Mouse (Mus musculus): Measurements from ENCODE around the gene Misp. TPM values are rescaled to one million over a fixed set of nuclear protein-coding genes. Genes with fewer than 3 reads are reported as not detected.

The Misp gene
- polyA plus RNA-seq, 1 experiment from 2014 or later = 10.2 TPM

- Histone ChIP-seq H3K36me3 (peaks cover 47% of the 10 kb centered on the region), H3K4me2 (peak overlapping the region; percentile 86), H3K4me3 (peak overlapping the region; percentile 72), H3K9me3 (no peaks in the 10 kb centered on the region), H3K9ac (peak overlapping the region; percentile 92), H3K4me1 (peaks cover 49% of the 10 kb centered on the region), H3K27ac (peak overlapping the region; percentile 100), H3K27me3 (no peaks in the 10 kb centered on the region)
- no peak for ATAC-seq (ENCODE audit: borderline replicate concordance, extremely low read depth, low FRiP score, low TSS enrichment)
- WGBS = 9% methylated on average over 4 of the region's 4 CpGs
These were observed 36.6 kb downstream of the Misp start for GRCm38 (mm10) chr10:79857452-79857811.

GRCm38 (mm10) chr10:79857894-79858293 lies 37.1 kb downstream of the Misp start:
- Histone ChIP-seq H3K4me1 (peaks cover 44% of the 10 kb centered on the region), H3K9me3 (no peaks in the 10 kb centered on the region), H3K27ac (peak overlapping the region; percentile 100), H3K27me3 (no peaks in the 10 kb centered on the region), H3K9ac (peak overlapping the region; percentile 92; the same call in 1 of the 2 replicates), H3K4me3 (peak overlapping the region; percentile 72), H3K36me3 (peaks cover 52% of the 10 kb centered on the region), H3K4me2 (peak overlapping the region; percentile 86)
- WGBS = 54% methylated on average over 2 of the region's 2 CpGs
- ATAC-seq (ENCODE audit: borderline replicate concordance, extremely low read depth, low FRiP score, low TSS enrichment) = no peak

- peak; percentile 16; the same call in 1 of the 2 replicates for ATAC-seq (ENCODE audit: borderline replicate concordance, extremely low read depth, low FRiP score, low TSS enrichment)
- H3K27me3 ChIP-seq = no peaks in the 10 kb centered on the region
- peak overlapping the region; percentile 72 for H3K4me3 ChIP-seq
- peaks cover 40% of the 10 kb centered on the region for H3K4me1 ChIP-seq
- H3K9ac ChIP-seq = peak overlapping the region; percentile 92; the same call in 1 of the 2 replicates
- peak overlapping the region; percentile 86 for H3K4me2 ChIP-seq
- no peaks in the 10 kb centered on the region for H3K9me3 ChIP-seq
- peaks cover 58% of the 10 kb centered on the region for H3K36me3 ChIP-seq
- 33% methylated on average over 17 of the region's 17 CpGs for WGBS
- H3K27ac ChIP-seq = peak overlapping the region; percentile 100
These were observed 37.8 kb downstream of the Misp start for GRCm38 (mm10) chr10:79858416-79859074.

- H3K9me3 ChIP-seq = no peaks in the 10 kb centered on the region
- H3K9ac ChIP-seq = no peak overlapping the region
- no peaks in the 10 kb centered on the region for H3K27me3 ChIP-seq
- ATAC-seq (ENCODE audit: borderline replicate concordance, extremely low read depth, low FRiP score, low TSS enrichment) = no peak
- peaks cover 40% of the 10 kb centered on the region for H3K4me1 ChIP-seq
- H3K36me3 ChIP-seq = peaks cover 63% of the 10 kb centered on the region
- WGBS = 70% methylated on average over 11 of the region's 11 CpGs
- 0 out of 2 replicates have a peak overlapping the region, but pooled peaks have one; percentile 8 for H3K27ac ChIP-seq
- H3K4me2 ChIP-seq = 0 out of 2 replicates have a peak overlapping the region, but pooled peaks have one; percentile 11
- no peak overlapping the region for H3K4me3 ChIP-seq
These were observed 38.3 kb downstream of the Misp start for GRCm38 (mm10) chr10:79859116-79859515.

- no peak overlapping the region for H3K4me3 ChIP-seq
- 88% methylated on average over 26 of the region's 26 CpGs for WGBS
- no peaks in the 10 kb centered on the region for H3K9me3 ChIP-seq
- no peak for ATAC-seq (ENCODE audit: borderline replicate concordance, extremely low read depth, low FRiP score, low TSS enrichment)
- no peak overlapping the region for H3K4me2 ChIP-seq
- peaks cover 44% of the 10 kb centered on the region for H3K4me1 ChIP-seq
- no peaks in the 10 kb centered on the region for H3K27me3 ChIP-seq
- no peak overlapping the region for H3K27ac ChIP-seq
- peaks cover 75% of the 10 kb centered on the region for H3K36me3 ChIP-seq
- no peak overlapping the region for H3K9ac ChIP-seq
These were observed 39.5 kb downstream of the Misp start for GRCm38 (mm10) chr10:79860079-79860911.

- Histone ChIP-seq H3K27me3 (no peaks in the 10 kb centered on the region), H3K4me2 (no peak overlapping the region), H3K4me3 (no peak overlapping the region), H3K4me1 (peaks cover 43% of the 10 kb centered on the region), H3K27ac (no peak overlapping the region), H3K36me3 (peaks cover 77% of the 10 kb centered on the region), H3K9ac (no peak overlapping the region), H3K9me3 (no peaks in the 10 kb centered on the region)
- WGBS = 64% methylated on average over 25 of the region's 25 CpGs
- no peak for ATAC-seq (ENCODE audit: borderline replicate concordance, extremely low read depth, low FRiP score, low TSS enrichment)
These were observed 40.6 kb downstream of the Misp start for GRCm38 (mm10) chr10:79861230-79862048.

- Histone ChIP-seq H3K4me1 (peaks cover 35% of the 10 kb centered on the region), H3K9me3 (no peaks in the 10 kb centered on the region), H3K9ac (no peak overlapping the region), H3K27me3 (no peaks in the 10 kb centered on the region), H3K36me3 (peaks cover 70% of the 10 kb centered on the region), H3K4me2 (no peak overlapping the region), H3K27ac (no peak overlapping the region), H3K4me3 (no peak overlapping the region)
- WGBS = 83% methylated on average over 23 of the region's 23 CpGs
- no peak for ATAC-seq (ENCODE audit: borderline replicate concordance, extremely low read depth, low FRiP score, low TSS enrichment)
These were observed 41.4 kb downstream of the Misp start for GRCm38 (mm10) chr10:79862049-79862788.

GRCm38 (mm10) chr10:79862925-79863324 lies 42.1 kb downstream of the Misp start:
- Histone ChIP-seq H3K9ac (no peak overlapping the region), H3K27ac (no peak overlapping the region), H3K36me3 (peaks cover 70% of the 10 kb centered on the region), H3K4me2 (no peak overlapping the region), H3K4me1 (peaks cover 28% of the 10 kb centered on the region), H3K4me3 (no peak overlapping the region), H3K9me3 (no peaks in the 10 kb centered on the region), H3K27me3 (no peaks in the 10 kb centered on the region)
- no peak for ATAC-seq (ENCODE audit: borderline replicate concordance, extremely low read depth, low FRiP score, low TSS enrichment)
- 52% methylated on average over 10 of the region's 10 CpGs for WGBS

GRCm38 (mm10) chr10:79864351-79865188 lies 43.8 kb downstream of the Misp start:
- ATAC-seq (ENCODE audit: borderline replicate concordance, extremely low read depth, low FRiP score, low TSS enrichment) = peak; percentile 4; the same call in 1 of the 2 replicates
- H3K27me3 ChIP-seq = no peaks in the 10 kb centered on the region
- H3K4me1 ChIP-seq = peaks cover 12% of the 10 kb centered on the region
- no peak overlapping the region for H3K9ac ChIP-seq
- no peak overlapping the region for H3K4me2 ChIP-seq
- WGBS = 46% methylated on average over 10 of the region's 10 CpGs
- H3K9me3 ChIP-seq = no peaks in the 10 kb centered on the region
- no peak overlapping the region; the same call in 1 of the 2 replicates for H3K27ac ChIP-seq
- peaks cover 60% of the 10 kb centered on the region for H3K36me3 ChIP-seq
- no peak overlapping the region for H3K4me3 ChIP-seq

- ATAC-seq (ENCODE audit: borderline replicate concordance, extremely low read depth, low FRiP score, low TSS enrichment) = peak; percentile 29
- H3K27me3 ChIP-seq = no peaks in the 10 kb centered on the region
- peaks cover 6% of the 10 kb centered on the region for H3K4me1 ChIP-seq
- no peak overlapping the region for H3K9ac ChIP-seq
- WGBS = 57% methylated on average over 12 of the region's 12 CpGs
- peak overlapping the region; percentile 2; the same call in 1 of the 2 replicates for H3K27ac ChIP-seq
- no peak overlapping the region for H3K4me3 ChIP-seq
- H3K36me3 ChIP-seq = peaks cover 54% of the 10 kb centered on the region
- H3K9me3 ChIP-seq = no peaks in the 10 kb centered on the region
- H3K4me2 ChIP-seq = no peak overlapping the region
These were observed 44.4 kb downstream of the Misp start for GRCm38 (mm10) chr10:79865189-79865601.

Data from lung, embryonic 15.5 days (tissue).